Mouse (Mus musculus): ENCODE measurements around the gene Rhobtb3. TPM values are rescaled to one million over a fixed set of nuclear protein-coding genes. Genes with fewer than 3 reads are reported as not detected.
"Not testable (repeated sequence)": the region's sequence is repeated elsewhere in the genome, so short reads cannot be mapped to it uniquely, and the experiment has no call there.

The Rhobtb3 gene
- polyA plus RNA-seq, 1 experiment from 2014 or later = 43.0 TPM

DNA sequence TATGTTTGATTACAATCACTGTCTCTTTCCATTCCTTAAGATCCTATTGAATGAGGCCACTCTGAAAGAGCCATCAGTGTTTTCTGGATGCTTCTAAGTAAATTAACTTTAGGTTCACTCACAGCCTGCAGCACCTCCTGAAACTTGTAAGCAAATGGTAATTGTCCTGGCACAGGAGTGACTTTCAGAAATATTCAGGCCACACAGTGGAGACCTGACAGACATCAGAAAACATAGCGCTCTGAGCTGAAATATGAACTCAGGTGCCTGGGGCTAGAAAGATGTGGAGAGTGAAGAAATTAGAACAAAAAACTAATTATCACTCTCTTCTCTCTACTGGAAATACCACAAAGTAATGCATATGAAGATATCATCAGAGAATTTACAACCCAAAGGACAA, 10.4 kb downstream of the Rhobtb3 start:
- no peaks in the 10 kb centered on the region for H3K9me3 ChIP-seq (ENCODE audit: control insufficient read depth, low read length)
- peaks cover 29% of the 10 kb centered on the region for H3K36me3 ChIP-seq (ENCODE audit: control insufficient read depth, insufficient read depth, low read length)
- no peaks in the 10 kb centered on the region for H3K27me3 ChIP-seq (replicated peaks; ENCODE audit: control insufficient read depth, insufficient read depth, low read length)
- no peak for ATAC-seq (replicated peaks; ENCODE audit: low FRiP score, low TSS enrichment, low read depth)
- no peak overlapping the region for H3K4me3 ChIP-seq (ENCODE audit: low read depth, low read length)
- H3K9ac ChIP-seq (ENCODE audit: low read length) = no peak overlapping the region
- no peak overlapping the region for H3K27ac ChIP-seq (ENCODE audit: low read depth)
- no peak overlapping the region for H3K4me2 ChIP-seq (ENCODE audit: low read length)
- peaks cover 9% of the 10 kb centered on the region for H3K4me1 ChIP-seq (replicated peaks; ENCODE audit: control insufficient read depth, insufficient read depth, low read length)
- WGBS = 95% methylated on average over 1 of the region's 1 CpGs
- no peak for DNase-seq (ENCODE audit: low spot score)

GRCm38 (mm10) chr13:75931073-75931472, 12.7 kb downstream of the Rhobtb3 start:
- 15% methylated on average over 5 of the region's 5 CpGs for WGBS

DNA sequence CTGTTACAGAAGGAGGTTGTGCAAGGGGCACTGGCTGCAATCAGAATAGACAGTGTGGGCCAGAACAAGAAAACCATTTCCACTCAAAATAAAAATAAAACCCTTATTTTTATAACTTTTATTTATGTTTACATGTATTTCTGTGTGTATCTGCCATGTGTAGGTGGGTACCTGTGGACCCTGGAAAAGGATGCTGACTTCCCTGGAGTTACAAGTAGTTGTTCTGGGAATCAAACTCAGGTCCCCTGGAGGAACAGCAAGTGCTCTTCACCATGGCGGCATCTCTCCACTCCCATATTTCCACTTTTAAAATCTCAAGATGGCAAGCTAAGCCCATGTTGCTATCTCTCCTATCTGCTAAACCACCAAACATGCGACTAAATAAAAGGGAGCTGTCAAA, 13.1 kb downstream of the Rhobtb3 start:
- Histone ChIP-seq H3K36me3 (ENCODE audit: control insufficient read depth, insufficient read depth, low read length) (peaks cover 19% of the 10 kb centered on the region), H3K9ac (ENCODE audit: low read length) (no peak overlapping the region), H3K27ac (ENCODE audit: low read depth) (peak overlapping the region; percentile 5; the same call in 1 of the 2 replicates), H3K4me2 (ENCODE audit: low read length) (no peak overlapping the region), H3K9me3 (ENCODE audit: control insufficient read depth, low read length) (no peaks in the 10 kb centered on the region), H3K4me3 (ENCODE audit: low read depth, low read length) (no peak overlapping the region), H3K4me1 (replicated peaks; ENCODE audit: control insufficient read depth, insufficient read depth, low read length) (peaks cover 9% of the 10 kb centered on the region), H3K27me3 (replicated peaks; ENCODE audit: control insufficient read depth, insufficient read depth, low read length) (no peaks in the 10 kb centered on the region)
- DNase-seq (ENCODE audit: low spot score) (no peak), ATAC-seq (replicated peaks; ENCODE audit: low FRiP score, low TSS enrichment, low read depth) (no peak)
- WGBS = 67% methylated on average over 2 of the region's 2 CpGs

More at GRCm38 (mm10) chr13:75931073-75931472, 12.7 kb downstream of the Rhobtb3 start:
- H3K4me3 ChIP-seq (ENCODE audit: low read depth, low read length) = no peak overlapping the region
- peaks cover 9% of the 10 kb centered on the region for H3K4me1 ChIP-seq (replicated peaks; ENCODE audit: control insufficient read depth, insufficient read depth, low read length)
- peaks cover 19% of the 10 kb centered on the region for H3K36me3 ChIP-seq (ENCODE audit: control insufficient read depth, insufficient read depth, low read length)
- peak overlapping the region; percentile 5; the same call in 1 of the 2 replicates for H3K27ac ChIP-seq (ENCODE audit: low read depth)
- no peaks in the 10 kb centered on the region for H3K27me3 ChIP-seq (replicated peaks; ENCODE audit: control insufficient read depth, insufficient read depth, low read length)
- peak; percentile 83; the same call in 1 of the 2 replicates for ATAC-seq (replicated peaks; ENCODE audit: low FRiP score, low TSS enrichment, low read depth)
- no peaks in the 10 kb centered on the region for H3K9me3 ChIP-seq (ENCODE audit: control insufficient read depth, low read length)
- peak; percentile 70 for DNase-seq (ENCODE audit: low spot score)
- no peak overlapping the region for H3K4me2 ChIP-seq (ENCODE audit: low read length)
- no peak overlapping the region for H3K9ac ChIP-seq (ENCODE audit: low read length)

- no peak for ATAC-seq (replicated peaks; ENCODE audit: low FRiP score, low TSS enrichment, low read depth)
- Histone ChIP-seq H3K27ac (ENCODE audit: low read depth) (no peak overlapping the region), H3K27me3 (replicated peaks; ENCODE audit: control insufficient read depth, insufficient read depth, low read length) (no peaks in the 10 kb centered on the region), H3K36me3 (ENCODE audit: control insufficient read depth, insufficient read depth, low read length) (peaks cover 19% of the 10 kb centered on the region), H3K4me1 (replicated peaks; ENCODE audit: control insufficient read depth, insufficient read depth, low read length) (peaks cover 9% of the 10 kb centered on the region), H3K4me2 (ENCODE audit: low read length) (no peak overlapping the region), H3K4me3 (ENCODE audit: low read depth, low read length) (no peak overlapping the region), H3K9ac (ENCODE audit: low read length) (no peak overlapping the region), H3K9me3 (ENCODE audit: control insufficient read depth, low read length) (no peaks in the 10 kb centered on the region)
- no peak for DNase-seq (ENCODE audit: low spot score)
- 93% methylated on average over 20 of the region's 20 CpGs for WGBS
Measured at GRCm38 (mm10) chr13:75930023-75930422, 13.7 kb downstream of the Rhobtb3 start.

GRCm38 (mm10) chr13:75929071-75929470, 14.7 kb downstream of the Rhobtb3 start:
- H3K4me3 ChIP-seq (ENCODE audit: low read depth, low read length); H3K4me2 ChIP-seq (ENCODE audit: low read length); H3K9ac ChIP-seq (ENCODE audit: low read length); ATAC-seq (replicated peaks; ENCODE audit: low FRiP score, low TSS enrichment, low read depth); DNase-seq (ENCODE audit: low spot score); H3K27me3 ChIP-seq (replicated peaks; ENCODE audit: control insufficient read depth, insufficient read depth, low read length); H3K9me3 ChIP-seq (ENCODE audit: control insufficient read depth, low read length); H3K4me1 ChIP-seq (replicated peaks; ENCODE audit: control insufficient read depth, insufficient read depth, low read length); H3K27ac ChIP-seq (ENCODE audit: low read depth): not testable (repeated sequence)
- H3K36me3 ChIP-seq (ENCODE audit: control insufficient read depth, insufficient read depth, low read length) = peaks cover 19% of the 10 kb centered on the region
- WGBS = 94% methylated on average over 5 of the region's 5 CpGs

GRCm38 (mm10) chr13:75927951-75928350, 15.8 kb downstream of the Rhobtb3 start:
- Histone ChIP-seq H3K9ac (ENCODE audit: low read length) (no peak overlapping the region), H3K4me1 (replicated peaks; ENCODE audit: control insufficient read depth, insufficient read depth, low read length) (peaks cover 9% of the 10 kb centered on the region), H3K27me3 (replicated peaks; ENCODE audit: control insufficient read depth, insufficient read depth, low read length) (no peaks in the 10 kb centered on the region), H3K4me2 (ENCODE audit: low read length) (no peak overlapping the region), H3K36me3 (ENCODE audit: control insufficient read depth, insufficient read depth, low read length) (peaks cover 19% of the 10 kb centered on the region), H3K9me3 (ENCODE audit: control insufficient read depth, low read length) (no peaks in the 10 kb centered on the region), H3K4me3 (ENCODE audit: low read depth, low read length) (no peak overlapping the region), H3K27ac (ENCODE audit: low read depth) (no peak overlapping the region)
- ATAC-seq (replicated peaks; ENCODE audit: low FRiP score, low TSS enrichment, low read depth) (no peak), DNase-seq (ENCODE audit: low spot score) (no peak)

DNA sequence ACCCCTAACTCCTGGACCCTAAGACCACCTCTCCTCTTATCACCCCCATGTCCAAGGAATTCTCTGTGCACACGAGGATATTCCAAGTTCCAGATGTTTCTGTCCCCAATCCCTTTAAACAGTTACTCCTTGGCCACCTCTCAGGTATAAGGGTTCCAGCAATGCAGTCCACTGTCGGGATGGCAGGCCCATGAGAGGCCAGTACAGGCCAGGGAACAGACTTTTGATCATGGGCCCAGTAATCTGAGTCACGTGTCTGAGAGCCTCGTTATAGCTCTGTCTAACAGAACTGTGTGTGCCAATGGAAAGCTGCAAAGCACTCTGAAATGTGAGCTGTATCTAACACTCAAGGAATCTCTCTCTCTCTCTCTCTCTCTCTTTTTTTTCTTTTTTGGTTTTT, 29.6 kb downstream of the Rhobtb3 start:
- no peak for ATAC-seq (replicated peaks; ENCODE audit: low FRiP score, low TSS enrichment, low read depth)
- H3K27me3 ChIP-seq (replicated peaks; ENCODE audit: control insufficient read depth, insufficient read depth, low read length) = no peaks in the 10 kb centered on the region
- H3K9me3 ChIP-seq (ENCODE audit: control insufficient read depth, low read length) = no peaks in the 10 kb centered on the region
- WGBS = 80% methylated on average over 4 of the region's 4 CpGs
- no peaks in the 10 kb centered on the region for H3K4me1 ChIP-seq (replicated peaks; ENCODE audit: control insufficient read depth, insufficient read depth, low read length)
- no peak overlapping the region for H3K27ac ChIP-seq (ENCODE audit: low read depth)
- H3K36me3 ChIP-seq (ENCODE audit: control insufficient read depth, insufficient read depth, low read length) = peaks cover 75% of the 10 kb centered on the region
- H3K4me2 ChIP-seq (ENCODE audit: low read length) = no peak overlapping the region
- H3K4me3 ChIP-seq (ENCODE audit: low read depth, low read length) = no peak overlapping the region
- H3K9ac ChIP-seq (ENCODE audit: low read length) = no peak overlapping the region
- DNase-seq (ENCODE audit: low spot score) = no peak

DNA sequence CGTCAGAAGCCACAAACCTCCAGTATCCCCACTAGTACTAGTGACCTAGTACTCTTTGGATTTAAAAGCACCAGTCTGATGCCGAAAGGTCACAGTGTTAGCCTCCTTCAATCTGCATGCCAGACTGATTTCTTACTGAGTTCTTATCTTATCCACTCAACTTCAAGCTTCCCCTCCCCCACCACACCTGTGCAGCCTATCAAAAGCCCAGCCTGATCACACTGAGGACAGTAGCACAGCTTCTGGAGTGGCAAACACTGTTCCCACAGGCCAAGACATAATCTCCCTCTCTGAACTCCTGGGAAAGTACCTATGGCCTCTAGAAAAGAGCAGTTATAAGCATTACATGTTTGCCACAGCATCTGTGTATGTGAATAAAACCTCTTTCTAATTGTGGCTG, 35.5 kb downstream of the Rhobtb3 start:
- H3K27ac ChIP-seq (ENCODE audit: low read depth) = no peak overlapping the region
- WGBS = 61% methylated on average over 2 of the region's 2 CpGs
- H3K4me1 ChIP-seq (replicated peaks; ENCODE audit: control insufficient read depth, insufficient read depth, low read length) = peaks cover 7% of the 10 kb centered on the region; the same call in 1 of the 2 replicates
- H3K4me2 ChIP-seq (ENCODE audit: low read length) = no peak overlapping the region
- no peak overlapping the region for H3K9ac ChIP-seq (ENCODE audit: low read length)
- H3K27me3 ChIP-seq (replicated peaks; ENCODE audit: control insufficient read depth, insufficient read depth, low read length) = no peaks in the 10 kb centered on the region
- no peaks in the 10 kb centered on the region for H3K9me3 ChIP-seq (ENCODE audit: control insufficient read depth, low read length)
- H3K4me3 ChIP-seq (ENCODE audit: low read depth, low read length) = no peak overlapping the region
- DNase-seq (ENCODE audit: low spot score) = no peak
- peaks cover 24% of the 10 kb centered on the region for H3K36me3 ChIP-seq (ENCODE audit: control insufficient read depth, insufficient read depth, low read length)
- no peak for ATAC-seq (replicated peaks; ENCODE audit: low FRiP score, low TSS enrichment, low read depth)

DNA sequence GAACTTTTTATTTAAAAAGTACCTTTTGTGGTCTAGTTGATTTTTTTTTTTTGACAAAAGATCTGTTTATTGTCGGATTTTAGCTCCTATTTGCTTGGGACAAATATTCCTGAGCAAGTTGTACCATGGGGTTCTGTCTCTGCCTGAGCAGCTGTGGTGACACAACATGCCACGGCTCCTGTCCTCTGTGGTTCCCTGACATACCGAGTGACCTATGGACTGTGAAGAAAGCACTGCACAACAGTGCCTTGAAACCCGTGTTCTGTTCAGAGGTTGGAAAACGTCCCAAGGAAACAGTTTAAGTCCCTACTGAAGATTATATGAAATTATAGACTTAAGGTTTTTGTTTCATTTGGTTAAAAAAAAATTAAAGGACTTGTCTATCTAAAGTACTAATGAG, 36.6 kb downstream of the Rhobtb3 start:
- H3K9ac ChIP-seq (ENCODE audit: low read length) = no peak overlapping the region
- 73% methylated on average over 5 of the region's 5 CpGs for WGBS
- ATAC-seq (replicated peaks; ENCODE audit: low FRiP score, low TSS enrichment, low read depth) = no peak
- no peak for DNase-seq (ENCODE audit: low spot score)
- peaks cover 23% of the 10 kb centered on the region for H3K36me3 ChIP-seq (ENCODE audit: control insufficient read depth, insufficient read depth, low read length)
- H3K9me3 ChIP-seq (ENCODE audit: control insufficient read depth, low read length) = no peaks in the 10 kb centered on the region
- H3K4me2 ChIP-seq (ENCODE audit: low read length) = no peak overlapping the region
- H3K4me3 ChIP-seq (ENCODE audit: low read depth, low read length) = no peak overlapping the region
- peaks cover 7% of the 10 kb centered on the region; the same call in 1 of the 2 replicates for H3K4me1 ChIP-seq (replicated peaks; ENCODE audit: control insufficient read depth, insufficient read depth, low read length)
- H3K27ac ChIP-seq (ENCODE audit: low read depth) = no peak overlapping the region
- no peaks in the 10 kb centered on the region for H3K27me3 ChIP-seq (replicated peaks; ENCODE audit: control insufficient read depth, insufficient read depth, low read length)

Measured in intestine, embryonic 14.5 days (tissue).